In the genomic region with DNA sequence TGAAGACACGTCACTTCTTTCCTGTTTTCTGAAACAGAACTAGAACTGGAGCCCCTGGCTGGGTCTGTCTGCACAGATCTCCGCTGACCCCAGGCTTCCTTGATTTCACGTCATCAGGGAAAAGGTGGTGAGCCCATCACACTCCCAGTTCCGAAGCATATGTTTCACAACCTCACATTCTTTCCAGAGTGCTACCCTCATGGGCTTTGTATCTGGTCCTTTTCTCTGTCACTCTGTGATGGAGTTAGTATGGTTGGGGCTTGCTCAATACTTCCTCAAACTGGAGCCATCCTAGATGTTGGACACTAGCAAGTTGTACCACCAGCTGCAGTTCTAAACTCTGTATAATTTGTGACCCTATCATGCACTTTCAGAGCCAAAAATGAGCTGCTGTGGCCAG, we compare ENCODE assay signal across 16 mouse cellular contexts.
"Had no signal": no experiment of that assay in that cellular context is flagged by ENCODE, and none has a peak within 500 bp of the region (broad histone marks: within the 10 kb centered on the region; RNA-seq: fewer than 3 reads in every experiment).

No protein-coding gene starts in this region.

- DNase-seq: kidney, adult 8-10 months; kidney, postnatal 25 days; lung, postnatal 36 days; retina, postnatal 1 day; right cerebral cortex, postnatal 14 days; thymus, adult 2 months; thymus, postnatal 25 days had no signal

- H3K27me3 ChIP-seq: limb, embryonic 13.5 days; liver, embryonic 15.5 days; lung, embryonic 15.5 days; midbrain, embryonic 12.5 days; neural tube, embryonic 13.5 days; stomach, embryonic 15.5 days had no signal

- H3K9me3 ChIP-seq: limb, embryonic 13.5 days; liver, embryonic 15.5 days; lung, embryonic 15.5 days; midbrain, embryonic 12.5 days; neural tube, embryonic 13.5 days; stomach, embryonic 15.5 days had no signal

- H3K27ac ChIP-seq: left cerebral cortex, adult 2 months; limb, embryonic 13.5 days; liver, embryonic 15.5 days; lung, embryonic 15.5 days; midbrain, embryonic 12.5 days; neural tube, embryonic 13.5 days; stomach, embryonic 15.5 days had no signal

- ATAC-seq: midbrain, embryonic 16.5 days had no signal

- H3K4me3 ChIP-seq: left cerebral cortex, adult 2 months; limb, embryonic 13.5 days; liver, embryonic 15.5 days; lung, embryonic 15.5 days; midbrain, embryonic 12.5 days; neural tube, embryonic 13.5 days; stomach, embryonic 15.5 days had no signal

- H3K4me1 ChIP-seq: limb, embryonic 13.5 days; lung, embryonic 15.5 days; stomach, embryonic 15.5 days had no signal

- H3K4me2 ChIP-seq: limb, embryonic 13.5 days; liver, embryonic 11.5 days; liver, embryonic 15.5 days; lung, embryonic 15.5 days; midbrain, embryonic 12.5 days; neural tube, embryonic 13.5 days; stomach, embryonic 15.5 days had no signal

- H3K36me3 ChIP-seq: limb, embryonic 13.5 days; liver, embryonic 15.5 days; lung, embryonic 15.5 days; midbrain, embryonic 12.5 days; neural tube, embryonic 13.5 days; stomach, embryonic 15.5 days had no signal

- H3K9ac ChIP-seq: limb, embryonic 13.5 days; liver, embryonic 15.5 days; lung, embryonic 15.5 days; midbrain, embryonic 12.5 days; neural tube, embryonic 13.5 days; stomach, embryonic 15.5 days had no signal
